Mouse (Mus musculus) midbrain, embryonic 13.5 days (tissue): ENCODE results near the gene Shprh. TPM values are rescaled to one million over a fixed set of nuclear protein-coding genes. Genes with fewer than 3 reads are reported as not detected.
"Not testable (repeated sequence)": the region's sequence is repeated elsewhere in the genome, so short reads cannot be mapped to it uniquely, and the experiment has no call there.

ENCODE experiments used
- ATAC-seq: fragments of 200-750 bp; cut with Nextera tagmentation; 2 replicates; pipeline ENCODE4 v1.8.0; 2017; ENCODE audit warnings: mild to moderate bottlenecking, moderate TSS enrichment, moderate library complexity
- H3K27ac ChIP-seq: fragments of 300-500 bp; sonication (generic); 2 replicates; pipeline ENCODE4 v1.5.1; 2015; ENCODE audit warnings: inconsistent platforms, mild to moderate bottlenecking, moderate library complexity
- H3K27me3 ChIP-seq: fragments of 300-500 bp; sonication (generic); 2 replicates; pipeline ENCODE4 v1.6.1; 2015; ENCODE audit warnings: mild to moderate bottlenecking, inconsistent platforms
- H3K36me3 ChIP-seq: fragments of 300-500 bp; sonication (generic); 2 replicates; pipeline ENCODE4 v1.6.1; 2015; ENCODE audit warnings: mild to moderate bottlenecking, inconsistent platforms
- H3K4me1 ChIP-seq: fragments of 300-500 bp; sonication (generic); replicated peaks from 2 replicates; pipeline ENCODE4 v1.6.1; 2015; ENCODE audit warnings: inconsistent platforms
- H3K4me2 ChIP-seq: fragments of 300-500 bp; sonication (generic); replicated peaks from 2 replicates; pipeline ENCODE4 v1.6.1; 2015; ENCODE audit warnings: moderate library complexity, mild to moderate bottlenecking, inconsistent platforms
- H3K4me3 ChIP-seq: fragments of 300-500 bp; sonication (generic); replicated peaks from 2 replicates; pipeline ENCODE4 v1.5.1; 2015; ENCODE audit warnings: mild to moderate bottlenecking, inconsistent platforms
- H3K9ac ChIP-seq: fragments of 300-500 bp; sonication (generic); replicated peaks from 2 replicates; pipeline ENCODE4 v1.6.1; 2015; ENCODE audit warnings: mild to moderate bottlenecking, inconsistent platforms
- H3K9me3 ChIP-seq: fragments of 300-500 bp; sonication (generic); 2 replicates; pipeline ENCODE4 v1.6.1; 2016; ENCODE audit warnings: mild to moderate bottlenecking, inconsistent platforms
- WGBS: fragments of 180-500 bp; shearing (Covaris S2); methylation state at CpG from one replicate; pipeline ENCODE4 v1.1.7; 2015; 5-methylcytosine and 5-hydroxymethylcytosine counted together
- polyA plus RNA-seq: library from polyadenylated mRNA; unstranded; fragments of >200 nt; fragmentation: Nextera tagmentation; extraction: Ambion mirVana; gene quantifications from 2 replicates; pipeline ENCODE4 v1.2.1, GENCODE M21; 2015

Shprh gene
- polyA plus RNA-seq, 1 experiment from 2014 or later: 26.4 TPM

GRCm38 (mm10) chr10:11250247-11250997 is 101.2 kb downstream of the Shprh start:
- H3K9me3 ChIP-seq: no peaks in the 10 kb centered on the region
- no peaks in the 10 kb centered on the region for H3K27me3 ChIP-seq
- H3K4me2 ChIP-seq: no peak overlapping the region
- no peak overlapping the region for H3K4me3 ChIP-seq
- H3K9ac ChIP-seq: no peak overlapping the region
- 69% methylated on average over 2 of the region's 2 CpGs for WGBS
- H3K4me1 ChIP-seq: no peaks in the 10 kb centered on the region
- ATAC-seq: no peak
- H3K36me3 ChIP-seq: no peaks in the 10 kb centered on the region
- H3K27ac ChIP-seq: no peak overlapping the region

GRCm38 (mm10) chr10:11253581-11253980 is 104.4 kb downstream of the Shprh start:
- H3K36me3 ChIP-seq, ATAC-seq, H3K4me2 ChIP-seq, H3K27ac ChIP-seq, H3K9ac ChIP-seq, H3K4me3 ChIP-seq, H3K27me3 ChIP-seq, H3K4me1 ChIP-seq, H3K9me3 ChIP-seq: not testable (repeated sequence)
- WGBS: 88% methylated on average over 4 of the region's 4 CpGs

- Histone ChIP-seq H3K4me3 (no peak overlapping the region), H3K4me2 (no peak overlapping the region), H3K4me1 (no peaks in the 10 kb centered on the region), H3K27me3 (no peaks in the 10 kb centered on the region), H3K27ac (no peak overlapping the region), H3K9ac (no peak overlapping the region), H3K36me3 (no peaks in the 10 kb centered on the region), H3K9me3 (no peaks in the 10 kb centered on the region; the same call in 1 of the 2 replicates)
- ATAC-seq: no peak
These were observed 110.9 kb downstream of the Shprh start for GRCm38 (mm10) chr10:11260119-11260518.

DNA sequence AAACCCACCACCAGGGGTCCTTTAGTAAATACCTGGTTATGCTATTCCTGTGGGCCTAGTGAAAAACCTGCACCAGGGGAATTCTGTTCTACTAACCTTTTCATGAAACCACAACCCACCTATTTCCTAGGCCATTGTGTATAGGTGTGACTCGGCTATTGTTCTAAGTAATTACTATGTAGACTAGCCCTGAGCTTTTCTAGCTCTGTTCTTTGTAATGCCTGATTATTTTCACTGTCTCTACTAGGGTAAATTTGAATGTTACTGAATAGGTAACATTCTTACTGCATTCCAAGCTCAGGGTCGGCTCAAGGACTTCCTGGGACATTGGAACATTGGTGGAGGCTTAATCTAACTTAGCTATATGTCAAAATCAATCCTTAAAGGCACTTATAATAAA is 113.1 kb downstream of the Shprh start:
- H3K9me3 ChIP-seq: not testable (repeated sequence)
- WGBS: 83% methylated on average over 2 of the region's 2 CpGs

GRCm38 (mm10) chr10:11263795-11264194 is 114.6 kb downstream of the Shprh start:
- H3K4me2 ChIP-seq, H3K4me1 ChIP-seq, ATAC-seq, H3K9ac ChIP-seq, H3K36me3 ChIP-seq, H3K9me3 ChIP-seq, H3K27ac ChIP-seq, H3K4me3 ChIP-seq, H3K27me3 ChIP-seq: not testable (repeated sequence)
- WGBS: 83% methylated on average over 2 of the region's 2 CpGs

More for the DNA sequence above, 113.1 kb downstream of the Shprh start:
- H3K4me1 ChIP-seq, ATAC-seq, H3K27me3 ChIP-seq, H3K36me3 ChIP-seq, H3K4me2 ChIP-seq, H3K9ac ChIP-seq, H3K27ac ChIP-seq, H3K4me3 ChIP-seq: not testable (repeated sequence)

Other genes with a start within 250 kb of the Shprh start
- gene Grm1, start 67.1 kb upstream of the Shprh start, polyA plus RNA-seq: 2.7 and 3.0 TPM in 2 replicates
- 31.8 and 34.9 TPM in 2 replicates for gene Fbxo30, start 131.9 kb downstream of the Shprh start, polyA plus RNA-seq
- gene Epm2a, start 194.0 kb downstream of the Shprh start, polyA plus RNA-seq: 0.71 and 1.6 TPM in 2 replicates